In the genomic region with DNA sequence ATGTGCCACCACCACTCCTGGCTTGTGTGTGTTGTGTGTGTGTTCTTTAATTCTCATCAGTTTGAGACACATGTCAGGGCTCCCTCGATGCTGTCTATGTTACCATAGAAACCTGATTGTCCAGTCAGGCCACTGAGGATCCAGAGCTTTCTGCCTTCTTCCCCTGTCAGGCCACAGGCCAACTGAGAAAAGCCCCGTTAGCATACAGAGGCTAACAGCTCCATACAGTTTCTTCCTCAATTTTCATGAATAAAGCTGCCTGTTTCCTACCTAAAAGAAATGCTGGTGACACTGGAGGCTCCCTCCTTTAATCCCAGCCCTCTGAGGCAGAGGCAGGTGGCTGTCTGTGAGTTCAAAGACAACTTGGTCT, we compare ENCODE assay signal across 9 mouse cellular contexts. TPM values are rescaled to one million over a fixed set of nuclear protein-coding genes. Genes with fewer than 3 reads are reported as not detected.
DNase-seq lines count a peak whose midpoint lies in the region; ATAC-seq lines count a peak whose summit lies in the region.
"Had no signal": no experiment of that assay in that cellular context is flagged by ENCODE, and none has a peak within 500 bp of the region (broad histone marks: within the 10 kb centered on the region; RNA-seq: fewer than 3 reads in every experiment).

No protein-coding gene starts in this region.

- no peak for ATAC-seq in forebrain, embryonic 13.5 days
- ATAC-seq in liver, embryonic 12.5 days = no peak

- H3K9me3 ChIP-seq in forebrain, embryonic 13.5 days (replicated peaks) = no peaks in the 10 kb centered on the region
- H3K9me3 ChIP-seq in liver, embryonic 12.5 days (replicated peaks) = no peaks in the 10 kb centered on the region

- H3K27me3 ChIP-seq in forebrain, embryonic 13.5 days = no peaks in the 10 kb centered on the region
- no peaks in the 10 kb centered on the region for H3K27me3 ChIP-seq in liver, embryonic 12.5 days (replicated peaks)

- peak overlapping the region; percentile 94 for H3K4me2 ChIP-seq in forebrain, embryonic 13.5 days
- peak overlapping the region; percentile 96 for H3K4me2 ChIP-seq in liver, embryonic 12.5 days

- 47% methylated on average over 2 of the region's 2 CpGs for WGBS in forebrain, embryonic 13.5 days
- 29% methylated on average over 2 of the region's 2 CpGs for WGBS in liver, embryonic 12.5 days (ENCODE audit: insufficient replicate concordance)

- peak overlapping the region; percentile 83; the same call in 1 of the 2 replicates for H3K9ac ChIP-seq in forebrain, embryonic 13.5 days
- peak overlapping the region; percentile 74 for H3K9ac ChIP-seq in liver, embryonic 12.5 days

- H3K4me1 ChIP-seq in forebrain, embryonic 13.5 days = peaks cover 61% of the 10 kb centered on the region
- H3K4me1 ChIP-seq in liver, embryonic 12.5 days = peaks cover 70% of the 10 kb centered on the region

- no peak overlapping the region for H3K27ac ChIP-seq in forebrain, embryonic 13.5 days
- peak overlapping the region; percentile 71 for H3K27ac ChIP-seq in liver, embryonic 12.5 days

- H3K36me3 ChIP-seq in forebrain, embryonic 13.5 days (ENCODE audit: poor library complexity, severe bottlenecking) = peaks cover 58% of the 10 kb centered on the region
- H3K36me3 ChIP-seq in liver, embryonic 12.5 days = peaks cover 64% of the 10 kb centered on the region

- H3K4me3 ChIP-seq in forebrain, embryonic 13.5 days = peak overlapping the region; percentile 61
- H3K4me3 ChIP-seq in liver, embryonic 12.5 days = peak overlapping the region; percentile 65

- DNase-seq in cerebellum, adult 9-10 months = peak; percentile 54
- no peak for DNase-seq in cerebellum, postnatal 4 days (ENCODE audit: low spot score in 2 of 2)
- DNase-seq in A20 (ENCODE audit: low read depth, low spot score) = peak; percentile 24
- DNase-seq in embryo, embryonic 10 days (ENCODE audit: low spot score) = no peak
- DNase-seq in left cerebral cortex, adult 18-20 months (ENCODE audit: low spot score in 2 of 2) = no peak
- DNase-seq in T-cell, adult 2 months (ENCODE audit: low spot score) = no peak

RNA-seq across cellular contexts. Expression of a gene that starts 1.2 kb away (rescaled TPM):
- polyA plus RNA-seq in forebrain, embryonic 13.5 days (2015; fragmentation: Nextera tagmentation; extraction: Ambion mirVana) = 58.2 and 65.1 TPM in 2 replicates
- polyA plus RNA-seq in liver, embryonic 12.5 days (2016; fragmentation: Nextera tagmentation; extraction: Ambion mirVana) = 26.0 and 27.1 TPM in 2 replicates
- total RNA-seq in left cerebral cortex, adult 18-20 months (2021) = 100 to 1,000 TPM; 251 to 254 TPM

RNA-seq across cellular contexts. Expression of a gene that starts 7.2 kb away (rescaled TPM):
- 27.3 and 27.5 TPM in 2 replicates for polyA plus RNA-seq in forebrain, embryonic 13.5 days (2015; fragmentation: Nextera tagmentation; extraction: Ambion mirVana)
- polyA plus RNA-seq in liver, embryonic 12.5 days (2016; fragmentation: Nextera tagmentation; extraction: Ambion mirVana) = 0.10 and 0.16 TPM in 2 replicates
- total RNA-seq in left cerebral cortex, adult 18-20 months (2021) = 100 to 1,000 TPM; 274 to 309 TPM
- total RNA-seq: common myeloid progenitor, adult 5-6 weeks had no signal

RNA-seq across cellular contexts. Expression of a gene that starts 7.3 kb away (rescaled TPM):
- polyA plus RNA-seq in forebrain, embryonic 13.5 days (2015; fragmentation: Nextera tagmentation; extraction: Ambion mirVana) = 10.9 and 13.4 TPM in 2 replicates
- polyA plus RNA-seq in liver, embryonic 12.5 days (2016; fragmentation: Nextera tagmentation; extraction: Ambion mirVana) = 17.3 and 17.7 TPM in 2 replicates
- total RNA-seq in left cerebral cortex, adult 18-20 months (2021) = 1 to 10 TPM; 1.1 to 1.4 TPM

RNA-seq across cellular contexts. Expression of a gene that starts 10.7 kb away (rescaled TPM):
- 939 and 1,119 TPM in 2 replicates for polyA plus RNA-seq in forebrain, embryonic 13.5 days (2015; fragmentation: Nextera tagmentation; extraction: Ambion mirVana)
- 1,288 and 1,344 TPM in 2 replicates for polyA plus RNA-seq in liver, embryonic 12.5 days (2016; fragmentation: Nextera tagmentation; extraction: Ambion mirVana)
- total RNA-seq in left cerebral cortex, adult 18-20 months (2021) = 100 to 1,000 TPM; 555 to 600 TPM

RNA-seq across cellular contexts. Expression of a gene that starts 18.5 kb away (rescaled TPM):
- polyA plus RNA-seq in forebrain, embryonic 13.5 days (2015; fragmentation: Nextera tagmentation; extraction: Ambion mirVana) = 19.5 and 21.0 TPM in 2 replicates
- polyA plus RNA-seq in liver, embryonic 12.5 days (2016; fragmentation: Nextera tagmentation; extraction: Ambion mirVana) = 16.6 and 17.8 TPM in 2 replicates
- 10 to 100 TPM; 23.6 to 24.8 TPM for total RNA-seq in left cerebral cortex, adult 18-20 months (2021)

Comparison
In these comparisons a context has a peak if more than half of its experiments do, and no peak if none do; other contexts are left out.
1. DNase-seq: peak in cerebellum, adult 9-10 months (single experiment) and A20 (single experiment); none in cerebellum, postnatal 4 days (0 of 2), embryo, embryonic 10 days (single experiment), left cerebral cortex, adult 18-20 months (0 of 2) and T-cell, adult 2 months (single experiment).
2. RNA of a gene that starts 7.2 kb away (polyA plus RNA-seq): 27.3 to 27.5 TPM in forebrain, embryonic 13.5 days; 0.10 to 0.16 TPM in liver, embryonic 12.5 days; every median in the first group is over 10 times any median in the second.